Comparison of ENCODE assay signal across 11 mouse cellular contexts in the genomic region with DNA sequence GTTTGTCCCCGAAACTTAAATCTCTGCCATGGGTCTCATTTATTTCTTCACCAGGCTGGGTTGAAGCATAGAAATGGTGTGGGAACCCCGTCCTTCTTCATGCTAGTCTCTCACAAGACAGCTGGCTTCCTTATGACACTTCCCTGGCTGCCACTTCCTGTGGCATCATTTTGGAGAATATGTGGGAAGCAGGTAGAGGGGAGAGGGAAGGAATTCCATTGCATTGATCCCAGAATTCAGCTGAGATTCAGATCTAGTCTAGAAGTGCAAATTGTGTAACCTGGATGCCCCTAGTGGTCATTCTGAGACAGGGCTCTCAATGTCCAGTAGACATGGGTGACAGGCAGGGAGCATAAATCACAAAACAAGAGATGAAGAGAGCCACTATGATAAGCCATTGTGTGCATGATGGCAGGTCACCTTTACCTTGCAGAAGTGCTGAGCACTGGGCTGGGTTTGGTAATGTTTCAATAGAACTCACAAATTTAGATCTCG.
DNase-seq lines count a peak whose midpoint lies in the region; ATAC-seq lines count a peak whose summit lies in the region.
"Had no signal": no experiment of that assay in that cellular context is flagged by ENCODE, and none has a peak within 500 bp of the region (broad histone marks: within the 10 kb centered on the region; RNA-seq: fewer than 3 reads in every experiment).

No protein-coding gene starts in this region.

- H3K4me2 ChIP-seq in kidney, embryonic 16.5 days (replicated peaks; ENCODE audit: low read depth, low read length), result no peak overlapping the region
- no peak overlapping the region for H3K4me2 ChIP-seq in midbrain, embryonic 11.5 days
- no peak overlapping the region for H3K4me2 ChIP-seq in midbrain, embryonic 16.5 days (ENCODE audit: low read length)
- H3K4me2 ChIP-seq: hindbrain, embryonic 12.5 days; neural tube, embryonic 13.5 days had no signal

- no peaks in the 10 kb centered on the region for H3K36me3 ChIP-seq in kidney, embryonic 16.5 days (ENCODE audit: insufficient read depth, low read length)
- no peaks in the 10 kb centered on the region for H3K36me3 ChIP-seq in midbrain, embryonic 11.5 days (ENCODE audit: control insufficient read depth, insufficient read depth, low read length)
- H3K36me3 ChIP-seq in midbrain, embryonic 16.5 days (ENCODE audit: control insufficient read depth, insufficient read depth, low read length), result no peaks in the 10 kb centered on the region
- H3K36me3 ChIP-seq: hindbrain, embryonic 12.5 days; neural tube, embryonic 13.5 days had no signal

- no peak overlapping the region for H3K4me3 ChIP-seq in kidney, embryonic 16.5 days (ENCODE audit: low read length)
- H3K4me3 ChIP-seq in midbrain, embryonic 11.5 days (ENCODE audit: low read depth, low read length), result no peak overlapping the region
- H3K4me3 ChIP-seq in midbrain, embryonic 16.5 days (ENCODE audit: low read depth, low read length), result no peak overlapping the region
- H3K4me3 ChIP-seq: hindbrain, embryonic 12.5 days; neural tube, embryonic 13.5 days had no signal

- no peak overlapping the region for H3K9ac ChIP-seq in kidney, embryonic 16.5 days (replicated peaks; ENCODE audit: low read length)
- no peak overlapping the region for H3K9ac ChIP-seq in midbrain, embryonic 11.5 days (ENCODE audit: low read length)
- H3K9ac ChIP-seq in midbrain, embryonic 16.5 days (ENCODE audit: low read depth, low read length), result no peak overlapping the region
- H3K9ac ChIP-seq: hindbrain, embryonic 12.5 days; neural tube, embryonic 13.5 days had no signal

- H3K27me3 ChIP-seq in kidney, embryonic 16.5 days (ENCODE audit: insufficient read depth, low read length), result no peaks in the 10 kb centered on the region
- no peaks in the 10 kb centered on the region for H3K27me3 ChIP-seq in midbrain, embryonic 11.5 days (ENCODE audit: control insufficient read depth, insufficient read depth, low read length)
- no peaks in the 10 kb centered on the region for H3K27me3 ChIP-seq in midbrain, embryonic 16.5 days (ENCODE audit: control insufficient read depth, insufficient read depth, low read depth, low read length)
- H3K27me3 ChIP-seq: hindbrain, embryonic 12.5 days; neural tube, embryonic 13.5 days had no signal

- H3K27ac ChIP-seq in kidney, embryonic 16.5 days (ENCODE audit: low read length), result no peak overlapping the region
- no peak overlapping the region for H3K27ac ChIP-seq in midbrain, embryonic 11.5 days (ENCODE audit: low read depth, low read length)
- H3K27ac ChIP-seq in midbrain, embryonic 16.5 days (ENCODE audit: low read length), result no peak overlapping the region
- H3K27ac ChIP-seq: hindbrain, embryonic 12.5 days; neural tube, embryonic 13.5 days had no signal

- H3K9me3 ChIP-seq in kidney, embryonic 16.5 days (ENCODE audit: low read length), result no peaks in the 10 kb centered on the region
- H3K9me3 ChIP-seq in midbrain, embryonic 11.5 days (ENCODE audit: control insufficient read depth, low read length), result no peaks in the 10 kb centered on the region
- no peaks in the 10 kb centered on the region for H3K9me3 ChIP-seq in midbrain, embryonic 16.5 days (replicated peaks; ENCODE audit: control insufficient read depth, low read length, poor library complexity, severe bottlenecking)
- H3K9me3 ChIP-seq: hindbrain, embryonic 12.5 days; neural tube, embryonic 13.5 days had no signal

- peak; percentile 9 for DNase-seq in kidney, adult 18-20 months
- peak; percentile 77 for DNase-seq in midbrain, embryonic 11.5 days (ENCODE audit: low spot score, missing footprints)
- peak; percentile 11 for DNase-seq in cerebellum, adult 11-12 months
- peak; percentile 22 for DNase-seq in retina, postnatal 1 day
- DNase-seq in layer of hippocampus, adult 11-12 months (ENCODE audit: low spot score), result no peak
- DNase-seq: heart, adult 18-20 months had no signal

- H3K4me1 ChIP-seq in kidney, embryonic 16.5 days (ENCODE audit: insufficient read depth, low read length), result no peaks in the 10 kb centered on the region
- H3K4me1 ChIP-seq in midbrain, embryonic 11.5 days (ENCODE audit: control insufficient read depth, insufficient read depth, low read length), result no peaks in the 10 kb centered on the region
- no peaks in the 10 kb centered on the region for H3K4me1 ChIP-seq in midbrain, embryonic 16.5 days (ENCODE audit: control insufficient read depth, insufficient read depth, low read length)
- H3K4me1 ChIP-seq: hindbrain, embryonic 12.5 days; neural tube, embryonic 13.5 days had no signal

- 89% methylated on average over 3 of the region's 3 CpGs for WGBS in kidney, embryonic 16.5 days
- WGBS in midbrain, embryonic 11.5 days, result 82% methylated on average over 3 of the region's 3 CpGs
- WGBS in midbrain, embryonic 16.5 days, result 94% methylated on average over 3 of the region's 3 CpGs

- no peak for ATAC-seq in kidney, embryonic 16.5 days (ENCODE audit: low FRiP score, low TSS enrichment)
- ATAC-seq in midbrain, embryonic 11.5 days (ENCODE audit: low FRiP score), result peak; percentile 40; the same call in 1 of the 2 replicates
- no peak for ATAC-seq in midbrain, embryonic 16.5 days
- ATAC-seq in erythroid progenitor cell, adult 5-6 weeks (replicated peaks; ENCODE audit: low FRiP score, poor library complexity, severe bottlenecking), result no peak
